Mouse (Mus musculus): ENCODE data around the gene Adcy4.

- TF ChIP-seq CTCF (IDR thresholded peaks at IDR 0.05; ENCODE audit: low read depth) (no peak), EP300 (IDR thresholded peaks at IDR 0.05; ENCODE audit: low read depth) (no peak)
Measured at GRCm38 (mm10) chr14:55820576-55820975, 36.7 kb upstream of the Adcy4 start.
